Mouse (Mus musculus) intestine, postnatal 0 days (tissue): ENCODE measurements around the gene Zbtb20. TPM values are rescaled to one million over a fixed set of nuclear protein-coding genes. Genes with fewer than 3 reads are reported as not detected.

Source experiments
- ATAC-seq: fragments of 200-750 bp; cut with Nextera tagmentation; 2 replicates; pipeline ENCODE4 v1.8.0; 2017; ENCODE audit warnings: mild to moderate bottlenecking, moderate TSS enrichment, moderate library complexity
- H3K27ac ChIP-seq: fragments of 300-500 bp; sonication (generic); 2 replicates; pipeline ENCODE4 v1.5.1; 2014; ENCODE audit warnings: mild to moderate bottlenecking, low read depth, low read length, moderate library complexity
- H3K27me3 ChIP-seq: fragments of 300-500 bp; sonication (generic); replicated peaks from 2 replicates; pipeline ENCODE4 v1.6.1; 2014; ENCODE audit warnings: low read length, mixed read lengths; ENCODE audit not compliant: control insufficient read depth, insufficient read depth
- H3K36me3 ChIP-seq: fragments of 300-500 bp; sonication (generic); 2 replicates; pipeline ENCODE4 v1.6.1; 2014; ENCODE audit warnings: mild to moderate bottlenecking, moderate library complexity; ENCODE audit not compliant: control insufficient read depth, insufficient read depth
- H3K4me1 ChIP-seq: fragments of 300-500 bp; sonication (generic); replicated peaks from 2 replicates; pipeline ENCODE4 v1.6.1; 2014; ENCODE audit warnings: antibody characterized with exemption, low read length, mixed read lengths; ENCODE audit not compliant: control insufficient read depth, insufficient read depth
- H3K4me2 ChIP-seq: fragments of 300-500 bp; sonication (generic); replicated peaks from 2 replicates; pipeline ENCODE4 v1.6.1; 2014; ENCODE audit warnings: low read depth, mild to moderate bottlenecking, moderate library complexity
- H3K4me3 ChIP-seq: fragments of 300-500 bp; sonication (generic); 2 replicates; pipeline ENCODE4 v1.5.1; 2014; ENCODE audit warnings: low read depth, low read length
- H3K9ac ChIP-seq: fragments of 300-500 bp; sonication (generic); 2 replicates; pipeline ENCODE4 v1.6.1; 2014; ENCODE audit warnings: mild to moderate bottlenecking, low read depth, low read length
- H3K9me3 ChIP-seq: fragments of 300-500 bp; sonication (generic); 2 replicates; pipeline ENCODE4 v1.6.1; 2016; ENCODE audit warnings: mixed run types; ENCODE audit not compliant: control insufficient read depth
- CTCF ChIP-seq: sonication (generic); IDR thresholded peaks from 2 replicates; pipeline ENCODE4 v1.5.1; 2016; ENCODE audit warnings: low read depth, mild to moderate bottlenecking, control low read depth, antibody characterized with exemption, moderate library complexity
- WGBS: fragments of 180-500 bp; shearing (Covaris S2); extraction: QIAGEN DNeasy Blood & Tissue Kit; methylation state at CpG from one replicate; pipeline ENCODE4 v1.1.7; 2014; 5-methylcytosine and 5-hydroxymethylcytosine counted together
- polyA plus RNA-seq: library from polyadenylated mRNA; unstranded; fragments of >200 nt; fragmentation: Nextera tagmentation; extraction: Ambion mirVana; gene quantifications from 2 replicates; pipeline ENCODE4 v1.2.1, GENCODE M21; 2015

Zbtb20 gene
- polyA plus RNA-seq, 1 experiment from 2014 or later = 10.6 TPM

GRCm38 (mm10) chr16:43302171-43302570 lies 426.5 kb downstream of the Zbtb20 start:
- no peaks in the 10 kb centered on the region for H3K9me3 ChIP-seq
- no peaks in the 10 kb centered on the region for H3K4me1 ChIP-seq
- no peak for TF ChIP-seq CTCF
- WGBS = 93% methylated on average over 2 of the region's 2 CpGs
- H3K4me3 ChIP-seq = no peak overlapping the region
- H3K36me3 ChIP-seq = no peaks in the 10 kb centered on the region
- no peak overlapping the region for H3K4me2 ChIP-seq
- no peak overlapping the region for H3K27ac ChIP-seq
- H3K9ac ChIP-seq = no peak overlapping the region
- H3K27me3 ChIP-seq = no peaks in the 10 kb centered on the region
- no peak for ATAC-seq

- Histone ChIP-seq H3K27me3 (no peaks in the 10 kb centered on the region), H3K9ac (no peak overlapping the region), H3K36me3 (no peaks in the 10 kb centered on the region), H3K4me1 (no peaks in the 10 kb centered on the region), H3K27ac (no peak overlapping the region), H3K4me2 (no peak overlapping the region), H3K4me3 (no peak overlapping the region), H3K9me3 (no peaks in the 10 kb centered on the region)
- no peak for ATAC-seq
- WGBS = 59% methylated on average over 9 of the region's 9 CpGs
- TF ChIP-seq CTCF = no peak
Measured at GRCm38 (mm10) chr16:43303245-43304197, 427.8 kb downstream of the Zbtb20 start.

GRCm38 (mm10) chr16:43309968-43310431 lies 434.3 kb downstream of the Zbtb20 start:
- no peak for TF ChIP-seq CTCF
- no peak overlapping the region for H3K4me2 ChIP-seq
- H3K9ac ChIP-seq = no peak overlapping the region
- no peaks in the 10 kb centered on the region for H3K4me1 ChIP-seq
- H3K27ac ChIP-seq = no peak overlapping the region
- H3K36me3 ChIP-seq = no peaks in the 10 kb centered on the region
- ATAC-seq = no peak
- H3K4me3 ChIP-seq = no peak overlapping the region
- H3K27me3 ChIP-seq = no peaks in the 10 kb centered on the region
- H3K9me3 ChIP-seq = no peaks in the 10 kb centered on the region
- 49% methylated on average over 4 of the region's 4 CpGs for WGBS

GRCm38 (mm10) chr16:43324009-43324408 lies 448.3 kb downstream of the Zbtb20 start:
- TF ChIP-seq CTCF = no peak
- H3K4me1 ChIP-seq = no peaks in the 10 kb centered on the region
- WGBS = 81% methylated on average over 3 of the region's 3 CpGs
- H3K27me3 ChIP-seq = no peaks in the 10 kb centered on the region
- no peak overlapping the region for H3K4me3 ChIP-seq
- H3K9ac ChIP-seq = no peak overlapping the region
- no peak overlapping the region for H3K4me2 ChIP-seq
- ATAC-seq = no peak
- peaks cover 2% of the 10 kb centered on the region; the same call in 1 of the 2 replicates for H3K9me3 ChIP-seq
- H3K36me3 ChIP-seq = no peaks in the 10 kb centered on the region
- H3K27ac ChIP-seq = no peak overlapping the region

DNA sequence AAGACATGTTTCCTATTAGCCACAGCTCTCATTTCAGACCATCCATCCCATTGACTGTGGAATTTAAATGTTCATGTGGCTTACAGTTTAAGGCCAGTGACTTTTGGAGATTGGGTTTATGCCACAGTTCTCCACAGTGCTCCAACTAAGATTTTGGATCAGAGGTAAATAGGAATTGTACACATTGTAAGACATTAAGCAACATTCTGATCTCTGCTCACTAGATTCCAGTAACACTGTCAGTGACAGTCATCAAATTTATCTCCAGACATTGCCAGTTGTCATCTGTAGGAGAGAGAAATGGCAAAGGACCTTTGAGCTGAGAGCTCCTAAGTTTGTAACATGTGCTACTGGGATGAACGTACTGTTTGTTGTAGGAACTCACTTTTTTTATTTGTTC lies 452.5 kb downstream of the Zbtb20 start:
- no peak for TF ChIP-seq CTCF
- no peak for ATAC-seq

GRCm38 (mm10) chr16:43330206-43330605 lies 454.5 kb downstream of the Zbtb20 start:
- no peaks in the 10 kb centered on the region for H3K27me3 ChIP-seq
- TF ChIP-seq CTCF = no peak
- H3K4me2 ChIP-seq = no peak overlapping the region
- no peak overlapping the region for H3K4me3 ChIP-seq
- no peak overlapping the region for H3K9ac ChIP-seq
- no peak for ATAC-seq
- no peaks in the 10 kb centered on the region for H3K36me3 ChIP-seq
- peaks cover 2% of the 10 kb centered on the region; the same call in 1 of the 2 replicates for H3K9me3 ChIP-seq
- no peak overlapping the region for H3K27ac ChIP-seq
- WGBS = 92% methylated on average over 3 of the region's 3 CpGs
- peaks cover 7% of the 10 kb centered on the region; the same call in 1 of the 2 replicates for H3K4me1 ChIP-seq

More for the DNA sequence above, 452.5 kb downstream of the Zbtb20 start:
- Histone ChIP-seq H3K9ac (no peak overlapping the region), H3K27me3 (no peaks in the 10 kb centered on the region), H3K4me3 (no peak overlapping the region), H3K9me3 (peaks cover 2% of the 10 kb centered on the region; the same call in 1 of the 2 replicates), H3K36me3 (no peaks in the 10 kb centered on the region), H3K4me2 (no peak overlapping the region), H3K4me1 (peaks cover 2% of the 10 kb centered on the region; the same call in 1 of the 2 replicates), H3K27ac (no peak overlapping the region)
- WGBS = 65% methylated on average over 1 of the region's 1 CpGs
